Mouse (Mus musculus): ENCODE data around the gene Zbtb16. TPM values are rescaled to one million over a fixed set of nuclear protein-coding genes. Genes with fewer than 3 reads are reported as not detected.

Zbtb16 gene
- polyA plus RNA-seq, 1 experiment from 2014 or later = 5.3 TPM

- WGBS = 86% methylated on average over 20 of the region's 20 CpGs
- Histone ChIP-seq H3K4me3 (replicated peaks; ENCODE audit: low read length) (no peak overlapping the region), H3K36me3 (replicated peaks; ENCODE audit: control insufficient read depth, insufficient read depth) (no peaks in the 10 kb centered on the region), H3K27me3 (ENCODE audit: control insufficient read depth, insufficient read depth, low read length) (no peaks in the 10 kb centered on the region), H3K9me3 (ENCODE audit: control insufficient read depth, low read length) (no peaks in the 10 kb centered on the region), H3K9ac (no peak overlapping the region), H3K4me2 (replicated peaks) (no peak overlapping the region), H3K4me1 (replicated peaks; ENCODE audit: control insufficient read depth, insufficient read depth, low read length) (no peaks in the 10 kb centered on the region), H3K27ac (no peak overlapping the region)
- DNase-seq (ENCODE audit: low spot score) (no peak), ATAC-seq (ENCODE audit: low FRiP score) (no peak)
These were observed 68.2 kb downstream of the Zbtb16 start for GRCm38 (mm10) chr9:48767666-48768432.

DNA sequence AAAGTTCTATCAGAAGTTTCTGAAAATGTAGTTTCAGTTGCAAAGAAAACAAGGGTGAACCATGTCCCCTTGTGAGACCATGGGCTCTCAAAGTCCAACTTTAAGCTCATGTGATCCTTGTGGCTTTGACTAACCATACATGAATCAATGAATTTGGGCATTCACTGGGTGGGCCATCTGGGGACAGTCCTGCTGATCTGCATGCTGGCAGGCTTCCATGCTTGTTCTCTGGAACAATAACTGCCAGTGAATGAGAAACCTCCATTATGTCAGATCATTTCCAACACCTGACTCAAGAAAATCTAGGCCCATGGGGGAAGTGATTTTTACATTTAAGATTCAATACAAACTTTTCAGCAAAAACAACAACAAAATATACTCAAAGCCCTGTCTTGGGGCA is 70.1 kb downstream of the Zbtb16 start:
- Histone ChIP-seq H3K9me3 (ENCODE audit: control insufficient read depth, low read length) (no peaks in the 10 kb centered on the region), H3K4me2 (replicated peaks) (no peak overlapping the region), H3K9ac (no peak overlapping the region), H3K36me3 (replicated peaks; ENCODE audit: control insufficient read depth, insufficient read depth) (no peaks in the 10 kb centered on the region), H3K27ac (no peak overlapping the region), H3K4me3 (replicated peaks; ENCODE audit: low read length) (no peak overlapping the region), H3K4me1 (replicated peaks; ENCODE audit: control insufficient read depth, insufficient read depth, low read length) (no peaks in the 10 kb centered on the region), H3K27me3 (ENCODE audit: control insufficient read depth, insufficient read depth, low read length) (no peaks in the 10 kb centered on the region)
- DNase-seq (ENCODE audit: low spot score) (no peak), ATAC-seq (ENCODE audit: low FRiP score) (no peak)

GRCm38 (mm10) chr9:48764311-48764710 is 71.7 kb downstream of the Zbtb16 start:
- no peak for ATAC-seq (ENCODE audit: low FRiP score)
- Histone ChIP-seq H3K4me1 (replicated peaks; ENCODE audit: control insufficient read depth, insufficient read depth, low read length) (peaks cover 8% of the 10 kb centered on the region; the same call in 1 of the 2 replicates), H3K9me3 (ENCODE audit: control insufficient read depth, low read length) (no peaks in the 10 kb centered on the region), H3K27ac (no peak overlapping the region), H3K27me3 (ENCODE audit: control insufficient read depth, insufficient read depth, low read length) (no peaks in the 10 kb centered on the region), H3K9ac (no peak overlapping the region), H3K4me2 (replicated peaks) (no peak overlapping the region), H3K36me3 (replicated peaks; ENCODE audit: control insufficient read depth, insufficient read depth) (no peaks in the 10 kb centered on the region), H3K4me3 (replicated peaks; ENCODE audit: low read length) (no peak overlapping the region)
- WGBS = 88% methylated on average over 5 of the region's 5 CpGs
- DNase-seq (ENCODE audit: low spot score) = no peak

DNA sequence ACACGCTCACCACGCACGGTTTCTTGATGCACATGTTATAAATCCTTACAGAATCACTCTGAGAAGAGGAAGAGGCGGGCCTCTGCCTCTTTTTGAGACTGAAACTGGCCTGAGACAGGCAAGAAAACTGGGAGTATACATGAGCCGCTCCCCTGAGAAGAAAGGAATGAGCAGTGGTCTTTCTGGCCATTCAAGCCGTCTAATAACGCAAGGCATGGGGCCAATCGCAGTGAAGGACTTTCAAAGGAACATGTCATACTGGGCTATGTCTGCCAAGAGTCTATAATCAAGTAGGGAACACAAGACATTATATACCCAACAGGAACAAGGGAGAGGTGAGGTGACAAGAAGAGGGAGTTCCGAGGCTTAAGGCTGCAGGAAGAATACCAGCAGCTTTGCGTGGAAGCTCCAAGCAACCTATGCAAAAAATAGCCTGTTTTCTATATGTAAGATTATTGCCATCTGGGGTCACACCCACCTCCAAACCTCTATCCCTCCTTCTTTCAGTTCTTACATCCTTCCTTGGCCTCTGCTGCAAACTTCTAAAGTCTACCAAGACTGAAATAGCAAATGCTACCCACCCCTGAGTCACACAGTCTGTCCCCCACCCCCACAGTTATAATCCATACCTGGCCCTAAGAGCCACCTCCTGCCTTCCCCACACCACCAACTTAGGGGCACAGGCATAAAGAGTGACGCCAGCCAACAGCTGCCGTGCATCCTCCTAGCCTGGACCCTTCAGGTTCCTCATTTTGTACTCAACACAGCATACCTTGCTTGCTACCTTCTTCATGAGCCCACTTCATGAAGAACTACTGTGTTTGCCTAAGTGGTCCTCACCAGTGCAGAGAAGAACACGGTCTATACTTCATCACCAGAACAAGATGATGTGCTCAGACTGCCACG is 74.0 kb downstream of the Zbtb16 start:
- Histone ChIP-seq H3K4me2 (replicated peaks) (no peak overlapping the region), H3K27ac (no peak overlapping the region), H3K4me3 (replicated peaks; ENCODE audit: low read length) (no peak overlapping the region), H3K9ac (no peak overlapping the region), H3K4me1 (replicated peaks; ENCODE audit: control insufficient read depth, insufficient read depth, low read length) (peaks cover 20% of the 10 kb centered on the region), H3K27me3 (ENCODE audit: control insufficient read depth, insufficient read depth, low read length) (no peaks in the 10 kb centered on the region), H3K9me3 (ENCODE audit: control insufficient read depth, low read length) (no peaks in the 10 kb centered on the region), H3K36me3 (replicated peaks; ENCODE audit: control insufficient read depth, insufficient read depth) (no peaks in the 10 kb centered on the region)
- DNase-seq (ENCODE audit: low spot score) (no peak), ATAC-seq (ENCODE audit: low FRiP score) (no peak)
- WGBS = 86% methylated on average over 14 of the region's 14 CpGs

GRCm38 (mm10) chr9:48761175-48761556 is 74.9 kb downstream of the Zbtb16 start:
- Histone ChIP-seq H3K4me1 (replicated peaks; ENCODE audit: control insufficient read depth, insufficient read depth, low read length) (peaks cover 26% of the 10 kb centered on the region), H3K4me2 (replicated peaks) (no peak overlapping the region), H3K36me3 (replicated peaks; ENCODE audit: control insufficient read depth, insufficient read depth) (no peaks in the 10 kb centered on the region), H3K9ac (no peak overlapping the region), H3K4me3 (replicated peaks; ENCODE audit: low read length) (no peak overlapping the region), H3K9me3 (ENCODE audit: control insufficient read depth, low read length) (no peaks in the 10 kb centered on the region), H3K27me3 (ENCODE audit: control insufficient read depth, insufficient read depth, low read length) (no peaks in the 10 kb centered on the region), H3K27ac (0 out of 2 replicates have a peak overlapping the region, but pooled peaks have one; percentile 43)
- ATAC-seq (ENCODE audit: low FRiP score) (no peak), DNase-seq (ENCODE audit: low spot score) (no peak)
- 79% methylated on average over 8 of the region's 8 CpGs for WGBS

GRCm38 (mm10) chr9:48760449-48761174 is 75.4 kb downstream of the Zbtb16 start:
- Histone ChIP-seq H3K27me3 (ENCODE audit: control insufficient read depth, insufficient read depth, low read length) (no peaks in the 10 kb centered on the region), H3K9me3 (ENCODE audit: control insufficient read depth, low read length) (no peaks in the 10 kb centered on the region), H3K9ac (no peak overlapping the region), H3K4me2 (replicated peaks) (no peak overlapping the region), H3K4me1 (replicated peaks; ENCODE audit: control insufficient read depth, insufficient read depth, low read length) (peaks cover 32% of the 10 kb centered on the region), H3K36me3 (replicated peaks; ENCODE audit: control insufficient read depth, insufficient read depth) (no peaks in the 10 kb centered on the region), H3K27ac (peak overlapping the region; percentile 64), H3K4me3 (replicated peaks; ENCODE audit: low read length) (no peak overlapping the region)
- WGBS = 45% methylated on average over 13 of the region's 13 CpGs
- peak; percentile 71 for DNase-seq (ENCODE audit: low spot score)
- peak; percentile 70; the same call in 1 of the 2 replicates for ATAC-seq (ENCODE audit: low FRiP score)

DNA sequence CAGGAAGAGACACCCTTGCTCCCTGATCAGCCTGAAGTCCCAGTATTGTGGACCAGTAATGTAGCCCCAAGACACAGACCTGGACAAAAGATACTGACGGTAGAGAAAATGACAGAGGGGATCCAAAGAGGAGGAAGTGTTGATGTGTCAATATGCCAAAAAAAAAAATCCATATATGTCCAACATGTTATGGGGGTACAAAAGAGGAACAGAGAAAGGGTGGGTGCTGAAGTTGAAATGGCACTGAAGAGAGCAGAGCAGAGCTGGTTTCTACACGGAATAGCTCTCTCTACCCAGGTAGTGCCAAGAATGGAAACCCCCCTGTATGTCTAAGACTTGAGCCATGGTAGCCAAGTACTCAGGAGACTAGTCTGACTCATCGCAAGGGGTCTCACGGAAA is 76.9 kb downstream of the Zbtb16 start:
- Histone ChIP-seq H3K27me3 (ENCODE audit: control insufficient read depth, insufficient read depth, low read length) (no peaks in the 10 kb centered on the region), H3K27ac (no peak overlapping the region), H3K9ac (no peak overlapping the region), H3K4me2 (replicated peaks) (no peak overlapping the region), H3K4me1 (replicated peaks; ENCODE audit: control insufficient read depth, insufficient read depth, low read length) (peaks cover 35% of the 10 kb centered on the region), H3K4me3 (replicated peaks; ENCODE audit: low read length) (no peak overlapping the region), H3K36me3 (replicated peaks; ENCODE audit: control insufficient read depth, insufficient read depth) (no peaks in the 10 kb centered on the region), H3K9me3 (ENCODE audit: control insufficient read depth, low read length) (no peaks in the 10 kb centered on the region)
- 90% methylated on average over 4 of the region's 4 CpGs for WGBS
- ATAC-seq (ENCODE audit: low FRiP score) (no peak), DNase-seq (ENCODE audit: low spot score) (no peak)

DNA sequence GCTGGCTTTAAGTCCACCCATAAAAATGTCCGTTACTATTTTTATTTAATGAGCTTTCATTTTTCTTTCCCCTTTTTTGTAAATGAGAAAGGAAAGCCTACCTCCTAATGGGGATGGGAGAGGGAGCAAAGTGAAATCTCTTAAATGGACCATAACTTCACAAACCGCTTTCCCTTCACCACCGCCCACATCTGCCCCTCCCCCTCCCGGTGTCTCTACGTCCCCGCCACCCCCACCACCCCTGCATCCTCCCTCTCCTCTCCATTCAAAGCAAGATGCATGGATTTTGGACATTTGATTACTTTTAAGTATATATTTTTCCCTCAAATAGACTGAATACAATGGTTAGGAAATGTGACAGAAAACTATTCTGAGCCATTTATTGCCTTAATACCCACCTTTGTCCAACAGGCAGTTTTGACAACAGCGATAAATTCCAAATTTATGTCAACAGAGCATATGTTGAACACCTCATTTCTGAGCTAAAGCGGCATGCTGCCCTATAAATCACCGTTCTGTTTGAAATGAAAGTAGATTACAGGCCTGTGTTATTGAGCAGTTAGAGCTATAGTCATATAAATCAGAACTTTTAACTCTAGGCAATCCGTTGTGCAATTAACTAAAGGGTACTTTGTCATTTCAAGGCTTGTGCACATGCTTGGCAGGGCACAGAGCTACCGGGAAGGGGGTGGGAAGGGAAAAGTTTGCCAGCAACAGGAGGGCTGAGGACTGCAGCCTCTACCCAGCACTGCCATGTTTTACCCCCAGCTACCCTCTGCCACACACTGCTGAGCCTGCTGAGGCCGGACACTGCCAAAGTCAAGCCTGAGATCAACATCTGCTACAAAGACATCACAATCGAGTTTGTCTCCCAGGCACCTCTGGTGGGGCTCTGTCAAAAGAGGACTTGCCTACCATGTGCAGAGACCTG is 78.1 kb downstream of the Zbtb16 start:
- no peaks in the 10 kb centered on the region for H3K9me3 ChIP-seq (ENCODE audit: control insufficient read depth, low read length)
- H3K4me1 ChIP-seq (replicated peaks; ENCODE audit: control insufficient read depth, insufficient read depth, low read length) = peaks cover 35% of the 10 kb centered on the region
- H3K9ac ChIP-seq = no peak overlapping the region
- ATAC-seq (ENCODE audit: low FRiP score) (no peak), DNase-seq (ENCODE audit: low spot score) (no peak)
- no peaks in the 10 kb centered on the region for H3K36me3 ChIP-seq (replicated peaks; ENCODE audit: control insufficient read depth, insufficient read depth)
- no peak overlapping the region for H3K27ac ChIP-seq
- no peak overlapping the region for H3K4me2 ChIP-seq (replicated peaks)
- H3K27me3 ChIP-seq (ENCODE audit: control insufficient read depth, insufficient read depth, low read length) = no peaks in the 10 kb centered on the region
- no peak overlapping the region for H3K4me3 ChIP-seq (replicated peaks; ENCODE audit: low read length)
- WGBS = 50% methylated on average over 13 of the region's 13 CpGs
